Mouse (Mus musculus) stomach, postnatal 0 days (tissue): ENCODE data around the gene Fam124b.

ENCODE experiments used
- CTCF ChIP-seq: IDR thresholded peaks from 2 replicates; pipeline ENCODE4 v1.5.1; 2016; ENCODE audit warnings: antibody characterized with exemption, low read depth, mild to moderate bottlenecking, moderate library complexity
- EP300 ChIP-seq: optimal IDR thresholded peaks from 2 replicates; pipeline ENCODE3; 2016; ENCODE audit warnings: antibody characterized with exemption

DNA sequence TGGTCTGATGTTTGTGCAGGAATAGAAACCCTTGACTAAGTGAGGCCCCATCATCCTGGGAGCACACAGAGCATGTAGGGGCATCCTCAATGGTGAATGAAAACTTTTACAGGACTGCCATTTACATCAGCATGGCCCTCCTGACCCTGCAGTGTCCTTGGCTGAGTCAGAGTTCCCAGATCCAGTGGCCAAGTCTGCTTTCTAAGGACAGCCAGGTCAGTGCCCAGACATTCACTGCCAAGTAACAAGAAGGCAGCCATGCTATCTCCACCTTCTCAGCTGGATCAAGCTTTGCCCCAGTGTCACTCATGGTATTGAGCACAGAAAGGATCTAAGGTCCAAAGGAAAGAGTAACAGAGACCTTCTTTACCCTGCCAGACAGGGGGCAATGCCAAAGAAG, 58.7 kb downstream of the Fam124b start:
- TF ChIP-seq CTCF (no peak), EP300 (no peak)
